Mouse (Mus musculus) c-Kit-positive CD71-negative TER-119-negative erythroid progenitor cells, embryonic 14.5 days (primary cell): ENCODE data around the gene Nme6.

Experiments
- DNase-seq: peaks from one replicate; pipeline ENCODE4 v3.0.0-alpha.2; 2013; ENCODE audit warnings: low read depth

The Nme6 gene

GRCm38 (mm10) chr9:109874797-109875691 lies 42.5 kb downstream of the Nme6 start, which contains the start of gene Cdc25a:
Gene Cdc25a, plus strand, starts transcription at chr9:109875579.
- DNase-seq: peak; percentile 99

- DNase-seq: no peak
Measured at GRCm38 (mm10) chr9:109875695-109876601, 43.4 kb downstream of the Nme6 start.

DNA sequence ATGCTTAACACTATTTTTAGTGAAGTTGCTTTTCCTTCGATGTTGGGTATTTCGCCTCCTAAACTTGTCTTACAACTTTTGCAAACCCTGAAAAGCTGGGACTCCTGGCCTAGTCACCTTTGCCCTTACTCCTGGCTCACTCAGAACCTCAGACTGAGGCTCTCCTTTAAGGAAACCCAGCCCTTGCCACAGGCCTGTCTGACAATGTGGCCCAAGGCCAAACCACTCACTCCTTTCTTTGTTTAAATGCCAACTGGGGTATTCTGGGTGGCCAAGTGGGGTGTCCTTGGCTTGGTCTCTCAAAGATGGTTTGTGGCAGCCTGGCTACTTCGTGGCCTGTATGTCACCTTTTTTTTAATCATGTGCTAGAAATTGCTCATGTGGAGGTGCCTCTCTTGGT lies 44.2 kb downstream of the Nme6 start:
- DNase-seq: no peak

- DNase-seq: no peak
Measured at GRCm38 (mm10) chr9:109877666-109878065, 45.1 kb downstream of the Nme6 start.

DNA sequence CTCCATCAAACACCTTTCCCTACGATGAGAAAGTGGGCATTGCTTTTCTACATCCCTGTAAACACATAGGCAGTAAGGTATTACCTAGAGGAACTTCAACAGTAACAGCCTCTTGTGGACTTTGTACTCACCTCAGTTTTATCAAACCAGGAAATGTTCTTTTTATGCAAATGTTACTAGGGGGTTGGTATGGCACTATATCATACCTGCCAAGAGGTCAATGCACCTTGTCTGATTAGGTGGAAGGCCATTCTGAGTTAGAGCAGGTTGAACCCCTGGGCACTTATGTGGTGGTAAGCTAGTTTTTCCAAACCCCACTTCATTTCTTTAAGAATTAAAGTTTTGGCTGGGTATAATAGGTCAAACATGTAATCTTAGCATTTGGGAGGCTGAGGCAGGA lies 46.8 kb downstream of the Nme6 start:
- no peak for DNase-seq

GRCm38 (mm10) chr9:109886259-109886658 lies 53.7 kb downstream of the Nme6 start:
- no peak for DNase-seq

GRCm38 (mm10) chr9:109887321-109887720 lies 54.8 kb downstream of the Nme6 start:
- DNase-seq: no peak

GRCm38 (mm10) chr9:109891501-109891900 lies 59.0 kb downstream of the Nme6 start:
- DNase-seq: no peak
